Mouse (Mus musculus): ENCODE data around the gene Slc35b2.

Slc35b2 gene

GRCm38 (mm10) chr17:45563655-45564530, at the start of gene Slc35b2:
Gene Slc35b2 (plus strand): TSS chr17:45563874.
- no peak for DNase-seq (ENCODE audit: low spot score)

DNA sequence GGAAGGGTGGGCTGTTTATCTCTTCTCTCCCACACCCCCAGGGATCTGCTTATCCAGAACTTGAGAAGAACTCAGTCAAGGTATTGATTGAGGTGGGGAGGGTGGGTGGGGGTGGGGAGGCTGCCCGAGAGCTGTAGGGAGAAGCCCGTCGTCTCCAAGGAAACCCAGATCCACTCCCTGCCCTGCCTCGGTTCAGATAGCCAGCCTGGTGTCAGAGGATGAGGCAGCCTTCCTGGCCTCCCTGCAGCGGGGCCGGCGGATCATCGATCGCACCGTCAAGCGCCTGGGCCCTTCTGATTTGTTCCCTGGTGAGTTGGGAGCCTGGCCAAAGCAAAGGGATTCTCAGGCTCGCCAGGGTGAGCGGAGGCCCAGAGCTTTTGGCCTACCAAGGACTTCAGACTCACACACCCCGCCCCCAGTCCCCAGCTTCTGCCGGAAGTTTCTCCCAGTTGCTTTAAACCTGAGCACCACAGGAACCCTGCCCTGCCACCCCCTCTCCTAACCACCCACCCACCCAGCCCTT, 48.4 kb upstream of the Slc35b2 start:
- DNase-seq (ENCODE audit: low spot score): no peak

- DNase-seq (ENCODE audit: low spot score): no peak
Observed at GRCm38 (mm10) chr17:45515806-45516205, 47.9 kb upstream of the Slc35b2 start.

- DNase-seq (ENCODE audit: low spot score): peak; percentile 67
Observed at GRCm38 (mm10) chr17:45516488-45516887, 47.2 kb upstream of the Slc35b2 start.

DNA sequence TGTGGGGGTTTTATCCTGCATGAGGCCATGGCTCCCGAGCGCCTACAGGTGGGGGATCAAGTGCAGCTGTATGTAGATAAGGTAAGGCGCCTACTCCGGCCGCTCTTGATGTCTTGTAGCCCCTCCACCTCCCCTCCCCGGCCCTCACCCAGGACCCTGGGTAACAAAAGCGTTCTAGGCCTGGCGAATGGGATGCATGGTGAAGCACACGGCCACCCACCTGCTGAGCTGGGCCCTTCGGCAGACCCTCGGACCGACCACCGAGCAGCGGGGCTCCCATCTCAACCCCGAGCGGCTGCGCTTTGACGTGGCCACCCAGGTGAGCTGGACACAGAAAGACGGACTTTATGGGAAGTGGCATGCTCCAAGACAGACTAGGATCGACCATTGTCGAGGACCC, 46.5 kb upstream of the Slc35b2 start:
- no peak for DNase-seq (ENCODE audit: low spot score)

GRCm38 (mm10) chr17:45517549-45518215, 46.0 kb upstream of the Slc35b2 start:
- DNase-seq (ENCODE audit: low spot score): no peak

GRCm38 (mm10) chr17:45518766-45519475, 44.8 kb upstream of the Slc35b2 start:
- DNase-seq (ENCODE audit: low spot score): no peak

DNA sequence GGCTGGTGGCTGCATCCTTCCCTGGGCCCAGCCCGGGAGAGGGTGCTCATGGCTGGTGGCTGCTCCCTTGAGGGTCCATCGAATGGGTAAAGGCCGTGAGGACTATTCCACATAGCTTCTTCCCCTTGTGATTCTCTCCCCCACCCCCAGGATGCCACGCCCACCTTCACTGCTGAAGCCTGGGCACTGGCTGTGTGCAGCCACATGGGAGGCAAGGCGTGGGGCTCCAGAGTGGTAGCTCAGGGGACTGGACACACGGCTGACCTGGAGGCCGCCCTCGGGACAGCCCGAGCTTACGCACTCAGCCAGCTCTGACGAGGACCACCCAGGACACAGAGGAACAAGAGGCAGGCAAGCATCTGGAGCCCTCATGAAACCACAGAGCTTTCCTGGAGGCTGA, 43.5 kb upstream of the Slc35b2 start:
- no peak for DNase-seq (ENCODE audit: low spot score)

- DNase-seq (ENCODE audit: low spot score): no peak
Observed at GRCm38 (mm10) chr17:45523263-45523662, 40.4 kb upstream of the Slc35b2 start, which contains the start of gene Tcte1. Gene Tcte1 (plus strand): TSS chr17:45523434.

DNA sequence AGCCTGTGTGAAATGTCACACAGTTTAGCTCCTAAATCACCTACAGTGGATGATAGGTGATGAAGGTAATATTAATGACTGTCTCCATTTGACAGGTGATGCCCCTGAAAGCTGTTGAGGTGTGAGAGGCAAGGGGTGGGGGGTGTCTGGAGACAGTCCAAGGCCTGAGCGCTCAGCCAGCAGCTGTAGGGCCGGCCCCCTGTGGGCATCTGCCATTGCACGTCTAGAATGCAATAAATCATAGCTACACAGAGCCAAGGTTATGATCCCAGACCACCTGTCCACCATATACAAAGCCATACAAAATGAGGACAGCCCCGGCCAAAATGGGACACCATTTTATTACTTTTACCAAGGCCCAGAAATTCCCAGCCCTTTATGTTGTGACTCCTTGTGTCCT, 38.7 kb upstream of the Slc35b2 start:
- DNase-seq (ENCODE audit: low spot score): no peak

- DNase-seq (ENCODE audit: low spot score): no peak
Observed at GRCm38 (mm10) chr17:45526571-45526970, 37.1 kb upstream of the Slc35b2 start.

GRCm38 (mm10) chr17:45530346-45530782, 33.3 kb upstream of the Slc35b2 start:
- no peak for DNase-seq (ENCODE audit: low spot score)

DNA sequence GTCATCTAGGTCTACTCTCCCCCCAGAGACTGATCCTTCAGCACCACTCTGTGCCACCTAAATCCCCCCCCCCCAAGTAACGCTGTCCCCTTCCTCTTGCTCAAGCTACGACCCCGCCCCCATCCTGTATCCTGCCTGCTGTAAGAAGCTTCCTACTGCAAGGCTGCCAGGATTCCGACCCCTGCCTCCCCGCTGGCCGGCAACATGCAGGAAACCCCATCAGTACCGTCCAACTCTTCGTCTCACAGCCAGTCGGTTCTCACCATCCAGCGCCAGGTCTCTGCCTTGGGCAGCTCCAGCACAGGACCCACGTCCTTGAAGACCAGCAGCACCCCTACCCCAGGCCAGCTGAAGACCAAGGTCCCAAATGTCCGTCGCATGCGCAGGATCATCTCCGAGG, 30.8 kb upstream of the Slc35b2 start:
- DNase-seq (ENCODE audit: low spot score): no peak

- no peak for DNase-seq (ENCODE audit: low spot score)
Observed at GRCm38 (mm10) chr17:45536264-45536663, 27.4 kb upstream of the Slc35b2 start.

GRCm38 (mm10) chr17:45538394-45538793, 25.3 kb upstream of the Slc35b2 start:
- DNase-seq (ENCODE audit: low spot score): no peak

GRCm38 (mm10) chr17:45539664-45540063, 24.0 kb upstream of the Slc35b2 start:
- no peak for DNase-seq (ENCODE audit: low spot score)

DNA sequence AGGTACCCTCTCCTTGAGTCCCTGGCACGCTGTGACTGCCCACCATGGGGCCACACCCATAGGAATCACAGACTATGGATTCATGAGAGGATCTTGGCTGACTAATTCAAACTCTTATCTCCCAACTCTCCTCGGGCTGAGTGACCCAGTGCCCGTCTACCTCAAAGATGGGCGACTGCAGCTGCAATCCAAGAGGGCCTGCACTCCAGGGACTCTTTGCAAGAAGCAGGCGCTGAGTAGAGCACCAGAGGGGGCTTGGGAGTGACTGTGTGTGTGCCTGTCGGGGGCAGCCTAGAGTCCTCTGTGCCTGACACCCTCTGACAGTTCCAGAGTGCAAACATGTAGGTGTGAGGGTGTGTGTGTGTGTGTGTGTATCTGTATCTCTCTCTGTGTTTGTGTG, 21.5 kb upstream of the Slc35b2 start:
- DNase-seq (ENCODE audit: low spot score): no peak

DNA sequence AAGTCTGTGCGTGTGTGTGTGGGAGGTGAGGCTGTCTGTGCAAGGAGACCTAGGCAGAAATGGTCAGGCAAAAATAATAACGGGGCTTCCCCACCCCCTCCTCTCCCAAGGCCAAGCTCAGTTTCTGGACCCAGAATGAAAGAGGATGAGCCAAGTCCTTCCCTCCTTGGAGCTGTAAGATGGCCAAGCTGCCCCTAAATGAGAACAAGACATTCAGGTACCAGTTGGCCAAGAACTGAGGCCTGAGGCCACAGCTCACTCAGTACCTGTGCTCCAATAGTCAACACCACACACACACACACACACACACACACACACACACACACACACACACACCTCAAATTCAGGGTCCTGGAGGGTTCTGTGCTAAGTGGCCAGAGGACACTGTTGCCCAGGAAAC, 21.0 kb upstream of the Slc35b2 start:
- DNase-seq (ENCODE audit: low spot score): no peak

GRCm38 (mm10) chr17:45543115-45543514, 20.6 kb upstream of the Slc35b2 start:
- DNase-seq (ENCODE audit: low spot score): no peak

GRCm38 (mm10) chr17:45544001-45544872, 19.4 kb upstream of the Slc35b2 start:
- DNase-seq (ENCODE audit: low spot score): no peak

GRCm38 (mm10) chr17:45544873-45545277, 18.8 kb upstream of the Slc35b2 start:
- DNase-seq (ENCODE audit: low spot score): no peak
